Mouse (Mus musculus) embryonic facial prominence, embryonic 10.5 days (tissue): ENCODE data around the gene Unc13c. TPM values are rescaled to one million over a fixed set of nuclear protein-coding genes. Genes with fewer than 3 reads are reported as not detected.

Source experiments
- DNase-seq: peaks from one replicate; pipeline ENCODE4 v3.0.0-alpha.2; 2017; ENCODE audit warnings: low spot score
- H3K27ac ChIP-seq: fragments of 300-500 bp; sonication (generic); replicated peaks from 2 replicates; pipeline ENCODE4 v1.5.1; 2016; ENCODE audit warnings: mild to moderate bottlenecking
- H3K27me3 ChIP-seq: fragments of 300-500 bp; sonication (generic); replicated peaks from 2 replicates; pipeline ENCODE4 v1.6.1; 2016; ENCODE audit warnings: low read depth, mild to moderate bottlenecking; ENCODE audit not compliant: poor library complexity, severe bottlenecking
- H3K36me3 ChIP-seq: fragments of 300-500 bp; sonication (generic); replicated peaks from 2 replicates; pipeline ENCODE4 v1.6.1; 2016; ENCODE audit warnings: mild to moderate bottlenecking, moderate library complexity
- H3K4me1 ChIP-seq: fragments of 300-500 bp; sonication (generic); 2 replicates; pipeline ENCODE4 v1.6.1; 2016
- H3K4me3 ChIP-seq: fragments of 300-500 bp; sonication (generic); 2 replicates; pipeline ENCODE4 v1.5.1; 2016; ENCODE audit warnings: mild to moderate bottlenecking, moderate library complexity
- H3K9me3 ChIP-seq: fragments of 300-500 bp; sonication (generic); 2 replicates; pipeline ENCODE4 v1.6.1; 2016; ENCODE audit warnings: mild to moderate bottlenecking
- WGBS: fragments of 180-500 bp; shearing (Covaris S2); methylation state at CpG from one replicate; pipeline ENCODE4 v1.1.7; 2016; 5-methylcytosine and 5-hydroxymethylcytosine counted together
- polyA plus RNA-seq: library from polyadenylated mRNA; unstranded; fragments of >200 nt; fragmentation: Nextera tagmentation; extraction: Ambion mirVana; gene quantifications from 2 replicates; pipeline ENCODE4 v1.2.1, GENCODE M21; 2016

Unc13c gene
- polyA plus RNA-seq, 1 experiment from 2014 or later = 0.17 TPM

DNA sequence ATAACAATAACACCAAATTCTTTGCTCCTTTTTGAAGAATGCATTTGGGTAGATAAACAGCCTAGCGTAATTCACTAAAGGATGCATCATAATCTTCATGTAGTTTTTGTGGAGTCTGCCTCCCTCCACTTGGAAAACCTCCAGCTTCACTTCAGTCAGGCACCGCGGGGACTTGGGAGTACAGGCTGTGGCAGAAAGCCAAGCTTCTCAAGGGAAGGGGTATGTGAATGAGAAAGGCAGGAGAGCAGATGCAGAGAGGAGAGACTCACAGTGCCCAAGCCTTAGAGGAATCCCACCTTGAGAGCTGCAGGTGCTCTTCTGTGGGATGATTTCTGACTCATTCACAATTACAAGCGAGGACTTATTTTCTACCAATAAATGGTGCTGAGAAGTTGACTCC is 33.9 kb downstream of the Unc13c start:
- H3K36me3 ChIP-seq = no peaks in the 10 kb centered on the region
- H3K27ac ChIP-seq = no peak overlapping the region
- DNase-seq = no peak
- WGBS = 92% methylated on average over 4 of the region's 4 CpGs
- no peaks in the 10 kb centered on the region for H3K27me3 ChIP-seq
- H3K4me1 ChIP-seq = no peaks in the 10 kb centered on the region
- H3K9me3 ChIP-seq = no peaks in the 10 kb centered on the region
- no peak overlapping the region for H3K4me3 ChIP-seq

DNA sequence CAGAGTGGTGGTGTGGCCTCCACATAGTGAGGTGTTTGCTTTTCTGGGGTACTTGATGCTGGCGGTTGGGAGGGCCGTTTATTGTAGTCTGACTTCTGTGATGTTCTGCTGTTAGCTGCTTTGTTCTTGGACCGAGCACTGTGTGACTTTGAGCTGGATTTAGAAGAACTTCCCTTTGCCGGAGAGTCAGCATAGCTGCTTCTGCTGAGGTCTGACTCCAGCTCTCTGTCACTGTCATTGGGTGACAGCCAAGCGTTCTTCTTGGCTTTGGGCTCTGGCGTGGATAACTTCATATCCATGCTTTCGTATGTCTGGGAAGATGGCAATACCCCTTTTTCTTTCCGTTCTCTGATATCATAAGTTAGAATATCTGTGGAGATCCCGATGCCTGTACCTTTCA is 36.8 kb downstream of the Unc13c start:
- Histone ChIP-seq H3K4me1 (no peaks in the 10 kb centered on the region), H3K36me3 (no peaks in the 10 kb centered on the region), H3K27ac (no peak overlapping the region), H3K9me3 (no peaks in the 10 kb centered on the region), H3K27me3 (no peaks in the 10 kb centered on the region), H3K4me3 (no peak overlapping the region)
- WGBS = 94% methylated on average over 9 of the region's 9 CpGs
- no peak for DNase-seq

DNA sequence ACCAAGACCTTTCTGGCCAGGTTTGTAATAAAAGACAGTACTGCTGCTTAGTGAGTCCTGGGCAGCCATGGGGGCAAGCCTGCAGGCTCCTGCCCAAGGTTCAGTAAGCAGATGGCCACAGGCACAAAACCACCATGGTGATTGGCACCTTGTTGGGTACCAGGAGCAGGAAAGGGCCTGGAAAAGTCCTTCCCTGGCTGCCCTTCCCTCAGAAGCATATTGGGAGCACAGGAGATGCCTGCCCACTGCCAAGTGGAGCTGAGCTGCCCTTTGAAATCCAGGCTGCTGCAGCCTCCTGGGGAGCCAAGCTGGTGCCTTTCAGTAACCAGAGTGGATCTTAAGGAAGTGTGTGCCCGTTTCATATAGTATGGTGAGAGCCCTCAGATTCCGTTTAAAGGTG is 41.5 kb downstream of the Unc13c start:
- Histone ChIP-seq H3K9me3 (no peaks in the 10 kb centered on the region), H3K36me3 (no peaks in the 10 kb centered on the region), H3K27me3 (no peaks in the 10 kb centered on the region), H3K4me3 (no peak overlapping the region), H3K4me1 (no peaks in the 10 kb centered on the region), H3K27ac (no peak overlapping the region)
- WGBS = 76% methylated on average over 2 of the region's 2 CpGs
- no peak for DNase-seq

DNA sequence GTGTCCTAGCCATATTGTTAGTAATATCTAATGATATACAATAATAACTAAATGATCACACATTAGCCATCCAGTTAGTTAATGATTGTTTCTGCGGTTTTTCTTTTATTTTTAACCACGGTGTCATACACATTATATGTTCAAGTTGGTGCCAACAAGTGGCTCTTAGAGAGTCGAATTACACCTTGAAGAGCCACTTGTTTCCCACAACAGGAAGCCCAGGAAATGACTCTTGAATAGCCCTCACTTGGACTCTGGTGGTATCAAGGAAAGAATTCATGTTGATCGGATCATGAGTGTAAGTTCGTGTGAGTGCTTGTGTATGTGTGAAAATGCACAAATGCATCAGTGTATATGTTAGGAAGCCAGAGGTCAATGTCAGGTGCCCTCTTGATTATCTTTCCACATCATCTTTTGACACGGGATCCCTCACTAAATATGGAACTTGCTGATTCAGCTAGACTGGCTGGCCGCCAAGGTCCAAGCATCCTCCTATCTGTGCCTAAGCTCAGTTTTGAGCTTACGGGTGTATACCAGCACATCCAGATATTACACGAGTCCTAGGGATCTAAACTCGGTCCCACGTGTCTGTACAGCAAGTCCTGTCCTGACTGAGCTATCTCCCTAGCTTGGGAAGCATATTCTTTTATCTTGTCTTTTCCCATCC is 46.2 kb downstream of the Unc13c start:
- H3K9me3 ChIP-seq = no peaks in the 10 kb centered on the region
- no peaks in the 10 kb centered on the region for H3K27me3 ChIP-seq
- H3K4me1 ChIP-seq = no peaks in the 10 kb centered on the region
- H3K4me3 ChIP-seq = no peak overlapping the region
- WGBS = 90% methylated on average over 11 of the region's 11 CpGs
- no peak overlapping the region for H3K27ac ChIP-seq
- H3K36me3 ChIP-seq = no peaks in the 10 kb centered on the region
- DNase-seq = no peak

DNA sequence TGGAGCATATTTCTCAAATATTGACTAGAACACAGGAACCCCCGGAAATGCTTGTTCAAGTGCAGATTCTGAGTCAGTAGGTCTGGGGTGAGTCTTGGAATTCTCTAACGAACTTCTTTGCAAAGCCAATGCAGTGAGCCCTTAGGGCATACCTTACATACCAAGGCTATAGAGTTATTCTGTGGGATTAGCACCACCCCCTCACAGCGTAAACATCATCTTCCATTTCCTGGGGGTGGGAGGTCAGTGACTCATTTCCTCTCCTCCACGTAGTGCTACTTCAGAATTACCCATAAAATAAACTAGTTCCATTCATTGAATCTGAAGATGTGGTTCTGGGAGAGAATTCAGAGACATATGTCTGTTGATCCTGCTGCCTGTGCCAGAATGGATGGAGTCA is 62.8 kb downstream of the Unc13c start:
- H3K4me3 ChIP-seq = no peak overlapping the region
- DNase-seq = no peak
- no peaks in the 10 kb centered on the region for H3K9me3 ChIP-seq
- WGBS = 66% methylated on average over 4 of the region's 4 CpGs
- H3K27me3 ChIP-seq = no peaks in the 10 kb centered on the region
- H3K36me3 ChIP-seq = no peaks in the 10 kb centered on the region
- H3K27ac ChIP-seq = no peak overlapping the region
- H3K4me1 ChIP-seq = no peaks in the 10 kb centered on the region

DNA sequence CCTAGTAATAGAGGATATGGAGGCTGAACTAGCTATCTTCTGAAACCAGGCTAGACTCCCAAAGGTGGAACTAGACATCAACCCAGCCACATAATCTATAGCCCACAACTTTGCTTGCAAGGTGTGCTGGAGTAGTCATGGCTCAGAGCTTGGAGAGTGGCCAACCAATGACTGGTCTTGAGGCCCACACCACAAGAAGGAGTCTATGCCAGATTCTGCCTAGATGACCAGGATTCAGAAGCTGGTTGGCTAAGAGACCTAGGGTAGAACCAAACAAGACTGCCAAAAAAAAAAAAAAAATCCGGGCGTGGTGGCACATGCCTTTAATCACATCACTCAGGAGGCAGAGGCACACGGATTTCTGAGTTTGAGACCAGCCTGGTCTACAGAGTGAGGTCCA is 70.2 kb downstream of the Unc13c start:
- no peak for DNase-seq
- H3K27ac ChIP-seq = no peak overlapping the region
- H3K9me3 ChIP-seq = no peaks in the 10 kb centered on the region; the same call in 1 of the 2 replicates
- no peaks in the 10 kb centered on the region for H3K27me3 ChIP-seq
- 84% methylated on average over 3 of the region's 3 CpGs for WGBS
- H3K4me3 ChIP-seq = no peak overlapping the region
- no peaks in the 10 kb centered on the region for H3K36me3 ChIP-seq
- H3K4me1 ChIP-seq = no peaks in the 10 kb centered on the region

DNA sequence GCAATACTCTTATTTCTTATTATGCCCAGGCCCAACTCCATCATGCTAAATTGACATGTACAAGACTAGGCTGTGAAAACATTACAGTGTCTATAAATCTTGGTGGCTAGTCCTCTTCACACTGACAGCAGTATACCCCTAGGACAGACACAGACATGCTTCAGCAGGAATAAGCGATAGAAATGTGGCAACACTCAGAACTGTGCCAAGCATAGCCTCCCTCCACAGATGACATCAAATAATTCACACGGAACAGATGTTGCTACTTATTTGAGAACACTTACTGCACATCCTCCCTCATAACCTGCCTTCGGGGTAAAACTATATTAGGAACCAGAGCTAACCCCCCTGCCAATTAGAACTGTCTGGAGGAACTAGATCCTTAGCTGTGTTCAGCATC is 72.6 kb downstream of the Unc13c start:
- WGBS = 84% methylated on average over 3 of the region's 3 CpGs
- H3K27me3 ChIP-seq = no peaks in the 10 kb centered on the region
- no peak overlapping the region for H3K4me3 ChIP-seq
- no peak overlapping the region for H3K27ac ChIP-seq
- H3K36me3 ChIP-seq = no peaks in the 10 kb centered on the region
- H3K9me3 ChIP-seq = no peaks in the 10 kb centered on the region; the same call in 1 of the 2 replicates
- no peak for DNase-seq
- no peaks in the 10 kb centered on the region for H3K4me1 ChIP-seq

DNA sequence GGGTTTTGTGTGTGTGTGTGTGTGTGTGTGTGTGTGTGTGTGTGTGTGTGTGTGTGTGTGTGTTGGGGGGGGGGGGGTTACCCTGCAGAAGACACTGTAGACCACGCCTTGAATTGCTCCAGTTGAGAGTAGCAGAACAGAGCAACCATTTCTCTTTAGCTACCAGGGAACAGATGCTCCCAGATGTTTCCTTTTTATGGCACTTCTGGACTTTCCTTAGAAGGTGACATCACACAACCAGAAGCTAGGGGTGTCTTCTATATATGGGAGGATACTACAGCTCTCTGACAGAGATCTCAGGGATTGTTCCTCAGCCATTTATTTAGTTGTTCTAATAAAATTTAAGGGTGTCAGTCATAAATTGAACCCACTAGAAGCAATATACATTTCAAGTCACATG is 85.2 kb downstream of the Unc13c start:
- no peaks in the 10 kb centered on the region for H3K36me3 ChIP-seq
- no peaks in the 10 kb centered on the region; the same call in 1 of the 2 replicates for H3K9me3 ChIP-seq
- no peak overlapping the region for H3K27ac ChIP-seq
- DNase-seq = no peak
- H3K4me3 ChIP-seq = no peak overlapping the region
- no peaks in the 10 kb centered on the region for H3K27me3 ChIP-seq
- WGBS = 89% methylated on average over 1 of the region's 1 CpGs
- no peaks in the 10 kb centered on the region for H3K4me1 ChIP-seq

DNA sequence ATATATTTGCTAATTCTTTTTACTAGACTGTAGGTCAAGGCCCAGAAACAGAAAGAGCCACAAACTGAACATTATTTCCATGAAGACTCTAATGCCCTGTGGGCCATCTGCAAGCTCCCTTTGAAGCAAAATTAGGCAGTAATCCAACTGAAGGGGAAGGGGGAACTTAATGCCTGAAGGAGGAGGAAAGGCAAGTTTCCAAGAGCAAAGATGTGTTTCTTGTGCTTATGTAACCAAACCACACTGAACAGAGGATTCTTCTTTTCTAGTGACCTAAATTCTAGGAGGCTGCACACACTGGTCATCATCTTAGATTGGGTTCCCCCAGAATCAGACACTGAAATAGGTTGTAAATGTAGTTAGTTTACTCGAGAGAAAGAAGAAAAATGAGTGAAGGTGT is 85.6 kb downstream of the Unc13c start:
- no peaks in the 10 kb centered on the region for H3K4me1 ChIP-seq
- H3K4me3 ChIP-seq = no peak overlapping the region
- no peak overlapping the region for H3K27ac ChIP-seq
- WGBS = 91% methylated on average over 1 of the region's 1 CpGs
- no peak for DNase-seq
- H3K9me3 ChIP-seq = no peaks in the 10 kb centered on the region; the same call in 1 of the 2 replicates
- no peaks in the 10 kb centered on the region for H3K36me3 ChIP-seq
- no peaks in the 10 kb centered on the region for H3K27me3 ChIP-seq

DNA sequence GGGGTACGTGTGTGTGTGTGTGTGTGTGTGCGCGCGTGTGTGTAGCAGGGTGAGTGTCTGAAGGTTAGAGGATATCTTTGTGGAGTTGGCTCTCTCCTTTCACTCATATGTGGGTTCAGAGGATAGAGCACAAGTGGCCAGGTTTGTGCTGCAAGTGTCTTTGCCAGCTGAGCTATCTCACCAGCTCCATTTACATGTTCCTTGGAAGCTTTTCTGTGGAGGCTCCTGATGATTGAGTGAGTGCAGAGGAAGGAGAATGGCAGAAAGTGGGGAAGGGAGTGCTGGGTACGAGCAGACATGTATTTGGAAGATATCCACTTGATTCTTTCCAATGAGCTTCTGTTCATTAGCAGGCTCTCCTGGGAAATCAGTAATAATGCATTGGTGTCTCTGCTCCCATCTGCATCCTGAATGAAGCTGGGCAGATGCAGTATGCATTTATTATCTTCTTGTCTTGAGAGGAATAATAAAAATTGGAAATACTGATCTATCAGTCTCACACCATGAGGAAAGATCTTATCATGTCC is 86.3 kb downstream of the Unc13c start:
- 91% methylated on average over 5 of the region's 5 CpGs for WGBS
- Histone ChIP-seq H3K27ac (no peak overlapping the region), H3K36me3 (no peaks in the 10 kb centered on the region), H3K4me1 (no peaks in the 10 kb centered on the region), H3K27me3 (no peaks in the 10 kb centered on the region), H3K9me3 (no peaks in the 10 kb centered on the region; the same call in 1 of the 2 replicates), H3K4me3 (no peak overlapping the region)
- no peak for DNase-seq

DNA sequence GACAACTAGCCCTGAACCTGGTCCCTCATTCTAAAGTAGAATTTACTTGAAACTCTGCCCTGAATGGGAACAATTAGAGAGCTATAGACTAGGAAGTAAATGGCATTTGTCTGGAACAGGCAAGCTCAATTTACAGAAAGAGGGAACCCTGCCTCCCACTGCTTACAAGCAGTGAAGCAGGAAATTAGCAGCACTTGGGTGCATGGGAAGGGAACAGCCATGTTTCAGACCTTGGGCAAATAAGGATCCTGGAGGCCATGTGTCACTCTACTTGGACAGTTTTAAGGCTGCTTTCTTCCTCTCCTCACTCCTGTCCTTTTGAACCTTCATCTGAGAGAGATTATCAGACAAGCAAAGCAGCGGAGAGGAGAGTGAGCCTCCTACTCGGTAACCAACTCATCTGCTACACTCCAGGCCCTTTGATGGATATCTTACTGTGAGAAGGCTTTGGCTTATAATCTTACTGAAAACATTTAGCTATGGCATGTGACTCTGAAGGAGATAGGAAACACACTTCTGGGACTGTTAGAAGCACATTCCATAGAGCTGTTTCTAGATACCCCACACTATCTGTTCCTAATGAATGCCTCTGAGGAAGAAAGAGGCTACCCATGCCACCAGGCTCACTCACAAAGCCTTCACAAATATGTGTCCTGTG is 101.2 kb downstream of the Unc13c start:
- Histone ChIP-seq H3K27me3 (no peaks in the 10 kb centered on the region), H3K9me3 (no peaks in the 10 kb centered on the region), H3K36me3 (no peaks in the 10 kb centered on the region), H3K4me1 (0 out of 2 replicates have a peak, but pooled peaks cover 7% of the 10 kb centered on the region), H3K4me3 (no peak overlapping the region), H3K27ac (no peak overlapping the region)
- no peak for DNase-seq
- 69% methylated on average over 2 of the region's 2 CpGs for WGBS

DNA sequence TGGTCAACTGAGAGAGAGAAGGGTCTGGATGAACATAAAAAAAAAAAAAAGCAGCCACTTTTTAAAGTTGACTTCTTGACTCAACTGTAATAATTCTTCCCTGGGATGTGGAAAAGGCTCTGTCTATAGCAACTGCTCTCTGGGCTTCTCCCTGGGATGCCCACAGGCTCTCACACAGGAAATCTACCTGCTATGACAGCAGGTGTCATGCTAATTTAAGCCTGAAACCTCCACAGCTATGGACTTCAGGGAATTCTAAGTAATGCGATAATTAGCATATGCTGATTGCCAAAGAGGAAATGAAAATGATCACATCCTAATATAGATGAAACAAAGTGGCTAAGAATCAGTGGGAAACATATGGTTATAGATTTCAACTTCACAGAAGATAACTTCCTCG is 102.1 kb downstream of the Unc13c start:
- Histone ChIP-seq H3K36me3 (no peaks in the 10 kb centered on the region), H3K4me3 (no peak overlapping the region), H3K27me3 (no peaks in the 10 kb centered on the region), H3K9me3 (no peaks in the 10 kb centered on the region), H3K4me1 (0 out of 2 replicates have a peak, but pooled peaks cover 7% of the 10 kb centered on the region), H3K27ac (no peak overlapping the region)
- DNase-seq = no peak
- WGBS = 85% methylated on average over 2 of the region's 2 CpGs

DNA sequence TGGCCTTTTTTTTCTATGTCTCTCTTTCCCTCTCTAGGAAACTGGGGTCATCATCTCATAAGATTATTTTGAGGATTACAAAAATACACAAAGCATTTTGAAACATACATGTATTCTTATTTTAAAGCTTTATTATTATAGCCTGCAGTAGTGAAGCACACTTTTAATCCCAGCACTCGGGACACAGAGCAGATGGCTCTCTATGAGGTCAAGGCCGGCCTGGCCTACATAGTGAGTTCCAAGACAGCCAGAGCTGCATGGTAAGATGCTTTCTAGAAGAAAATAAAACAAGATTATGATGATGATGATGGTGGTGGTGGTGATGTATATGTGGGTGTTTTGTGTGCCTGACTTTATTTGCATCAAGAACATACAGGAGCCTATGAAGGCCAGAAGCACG is 109.3 kb downstream of the Unc13c start:
- Histone ChIP-seq H3K4me1 (no peaks in the 10 kb centered on the region), H3K36me3 (no peaks in the 10 kb centered on the region), H3K27ac (no peak overlapping the region), H3K27me3 (no peaks in the 10 kb centered on the region), H3K4me3 (no peak overlapping the region), H3K9me3 (no peaks in the 10 kb centered on the region)
- WGBS = 82% methylated on average over 3 of the region's 3 CpGs
- no peak for DNase-seq
